Mouse (Mus musculus) brain, embryonic 14.5 days (tissue): ENCODE measurements around the gene Ppp1cc.

Experiments
- CTCF ChIP-seq: fragments of 200-500 bp; IDR thresholded peaks from 2 replicates; pipeline ENCODE4 v1.5.1; 2012; ENCODE audit warnings: inconsistent platforms, mild to moderate bottlenecking, moderate library complexity, borderline replicate concordance; ENCODE audit not compliant: insufficient read depth, insufficient read length; ENCODE audit errors: extremely low read depth
- POLR2A ChIP-seq: fragments of 200-500 bp; IDR thresholded peaks from 2 replicates; pipeline ENCODE4 v1.6.1; 2012; ENCODE audit warnings: mild to moderate bottlenecking, inconsistent platforms, borderline replicate concordance; ENCODE audit not compliant: poor library complexity, insufficient read depth, insufficient read length, severe bottlenecking; ENCODE audit errors: extremely low read depth

- TF ChIP-seq POLR2A: no peak
- no peak for TF ChIP-seq CTCF
Measured at GRCm38 (mm10) chr5:122130341-122130998, 27.6 kb upstream of the Ppp1cc start.
